Mouse (Mus musculus) thymus, adult 2 months (tissue): ENCODE results near the gene Olfr773. TPM values are rescaled to one million over a fixed set of nuclear protein-coding genes. Genes with fewer than 3 reads are reported as not detected.
"Not testable (repeated sequence)": the region's sequence is repeated elsewhere in the genome, so short reads cannot be mapped to it uniquely, and the experiment has no call there.

ENCODE experiments used
- DNase-seq: peaks from one replicate; pipeline ENCODE4 v3.0.0; 2021
- H3K27ac ChIP-seq: fragments of 200-500 bp; 2 replicates; pipeline ENCODE4 v1.5.1; 2012; ENCODE audit warnings: low read length, control low read depth; ENCODE audit not compliant: control insufficient read depth, insufficient read depth
- H3K27me3 ChIP-seq: fragments of 200-500 bp; 2 replicates; pipeline ENCODE4 v1.6.1; 2012; ENCODE audit warnings: mild to moderate bottlenecking, low read length, moderate library complexity, mixed read lengths; ENCODE audit not compliant: control insufficient read depth, insufficient read depth
- H3K36me3 ChIP-seq: fragments of 200-500 bp; 2 replicates; pipeline ENCODE4 v1.6.1; 2012; ENCODE audit warnings: mild to moderate bottlenecking, low read length, moderate library complexity; ENCODE audit not compliant: control insufficient read depth, insufficient read depth
- H3K4me1 ChIP-seq: fragments of 200-500 bp; replicated peaks from 2 replicates; pipeline ENCODE4 v1.6.1; 2012; ENCODE audit warnings: low read length; ENCODE audit not compliant: control insufficient read depth, insufficient read depth
- H3K4me3 ChIP-seq: fragments of 200-500 bp; 2 replicates; pipeline ENCODE4 v1.5.1; 2012; ENCODE audit warnings: mild to moderate bottlenecking, low read length, control low read depth, moderate library complexity; ENCODE audit not compliant: control insufficient read depth, insufficient read depth
- CTCF ChIP-seq: fragments of 200-500 bp; IDR thresholded peaks from 2 replicates; pipeline ENCODE4 v1.5.1; 2012; ENCODE audit warnings: mild to moderate bottlenecking, control low read depth, low read length, moderate library complexity, borderline replicate concordance; ENCODE audit not compliant: control insufficient read depth, poor library complexity, insufficient read depth; ENCODE audit errors: extremely low read depth
- POLR2A ChIP-seq: fragments of 200-500 bp; IDR thresholded peaks from 2 replicates; pipeline ENCODE4 v1.6.1; 2012; ENCODE audit warnings: mild to moderate bottlenecking, low read length, control low read depth, moderate library complexity; ENCODE audit not compliant: control insufficient read depth, poor library complexity, insufficient read depth; ENCODE audit errors: extremely low read depth
- WGBS: fragments of 180-500 bp; shearing (Covaris S2); methylation state at CpG from one replicate; pipeline ENCODE4 v1.1.7; 2018; 5-methylcytosine and 5-hydroxymethylcytosine counted together
- polyA plus RNA-seq: library from polyadenylated mRNA; depleted of rRNA; stranded (reverse); fragments of >200 nt; gene quantifications from 2 replicates; pipeline ENCODE4 v1.2.3, GENCODE M21; 2012; rRNA removed

Gene Olfr773
- polyA plus RNA-seq = not detected in 2 replicates

- H3K36me3 ChIP-seq, H3K27ac ChIP-seq, DNase-seq, H3K27me3 ChIP-seq, H3K4me1 ChIP-seq, H3K4me3 ChIP-seq: not testable (repeated sequence)
These were observed at the start of gene Olfr773 for GRCm38 (mm10) chr10:129187319-129187718. TSS of gene Olfr773 (minus strand) at chr10:129187419.

- Histone ChIP-seq H3K27ac (no peak within 1 kb of the TSS), H3K4me1 (no peaks in the 10 kb centered on the region)
- no peak for TF ChIP-seq CTCF
- no peak for TF ChIP-seq POLR2A
These were observed 48.7 kb upstream of the Olfr773 start, which contains the start of gene Olfr774 for GRCm38 (mm10) chr10:129235904-129236303. TSS of gene Olfr774 (plus strand) at chr10:129236204.

GRCm38 (mm10) chr10:129230737-129231136 lies 43.5 kb upstream of the Olfr773 start:
- Histone ChIP-seq H3K4me3 (no peak overlapping the region), H3K36me3 (no peaks in the 10 kb centered on the region)
- WGBS = 95% methylated on average over 1 of the region's 1 CpGs

More at GRCm38 (mm10) chr10:129235904-129236303, 48.7 kb upstream of the Olfr773 start, which contains the start of gene Olfr774:
- no peak for DNase-seq
- WGBS = 83% methylated on average over 2 of the region's 2 CpGs
- Histone ChIP-seq H3K27me3 (no peaks in the 10 kb centered on the region), H3K36me3 (no peaks in the 10 kb centered on the region), H3K4me3 (no peak within 1 kb of the TSS)

GRCm38 (mm10) chr10:129177821-129178220 lies 9.4 kb downstream of the Olfr773 start, which contains the start of gene Olfr772:
TSS of gene Olfr772 (minus strand) at chr10:129177921.
- H3K4me3 ChIP-seq, H3K27me3 ChIP-seq, H3K36me3 ChIP-seq, DNase-seq, H3K27ac ChIP-seq, H3K4me1 ChIP-seq: not testable (repeated sequence)
- 89% methylated on average over 3 of the region's 4 CpGs for WGBS

More at GRCm38 (mm10) chr10:129230737-129231136, 43.5 kb upstream of the Olfr773 start:
- TF ChIP-seq POLR2A (no peak), CTCF (no peak)
- H3K4me1 ChIP-seq = no peaks in the 10 kb centered on the region
- H3K27me3 ChIP-seq = no peaks in the 10 kb centered on the region
- DNase-seq = no peak
- H3K27ac ChIP-seq = no peak overlapping the region

- Histone ChIP-seq H3K4me3 (no peak within 1 kb of the TSS), H3K27me3 (no peaks in the 10 kb centered on the region), H3K27ac (no peak within 1 kb of the TSS), H3K4me1 (no peaks in the 10 kb centered on the region), H3K36me3 (no peaks in the 10 kb centered on the region)
- no peak for DNase-seq
- TF ChIP-seq CTCF (no peak), POLR2A (no peak)
- WGBS = 90% methylated on average over 1 of the region's 1 CpGs
These were observed 22.6 kb downstream of the Olfr773 start, which contains the start of gene Olfr771 for GRCm38 (mm10) chr10:129164651-129165050. TSS of gene Olfr771 (minus strand) at chr10:129164751.

GRCm38 (mm10) chr10:129138898-129139297 lies 48.3 kb downstream of the Olfr773 start, which contains the start of gene Olfr770:
TSS of gene Olfr770 (minus strand) at chr10:129138998.
- no peak for DNase-seq
- no peaks in the 10 kb centered on the region for H3K27me3 ChIP-seq
- no peak within 1 kb of the TSS for H3K27ac ChIP-seq
- no peaks in the 10 kb centered on the region for H3K4me1 ChIP-seq
- TF ChIP-seq CTCF (no peak), POLR2A (no peak)
- no peaks in the 10 kb centered on the region for H3K36me3 ChIP-seq
- WGBS = 92% methylated on average over 2 of the region's 2 CpGs
- no peak within 1 kb of the TSS for H3K4me3 ChIP-seq

Other genes starting within 250 kb of the Olfr773 start
- 0.28 and 1.6 TPM in 2 replicates for gene Mettl7b, start 226.4 kb downstream of the Olfr773 start, polyA plus RNA-seq
- not detected in 2 replicates for gene Olfr9, start 198.0 kb downstream of the Olfr773 start, polyA plus RNA-seq
- gene Olfr763, start 176.6 kb downstream of the Olfr773 start, polyA plus RNA-seq = not detected in 2 replicates
- not detected in 2 replicates for gene Olfr764-ps1, start 147.5 kb downstream of the Olfr773 start, polyA plus RNA-seq
- gene Olfr765, start 137.4 kb downstream of the Olfr773 start, polyA plus RNA-seq = not detected in 2 replicates
- not detected in 2 replicates for gene Olfr766-ps1, start 118.4 kb downstream of the Olfr773 start, polyA plus RNA-seq
- gene Olfr767, start 104.5 kb downstream of the Olfr773 start, polyA plus RNA-seq = not detected in 2 replicates
- gene Olfr768, start 88.0 kb downstream of the Olfr773 start, polyA plus RNA-seq = not detected in 2 replicates
- gene Olfr769, start 69.6 kb downstream of the Olfr773 start, polyA plus RNA-seq = not detected in 2 replicates
- not detected in 2 replicates for gene Olfr770, start 48.4 kb downstream of the Olfr773 start, polyA plus RNA-seq
- not detected in 2 replicates for gene Olfr771, start 22.7 kb downstream of the Olfr773 start, polyA plus RNA-seq
- gene Olfr772, start 9.5 kb downstream of the Olfr773 start, polyA plus RNA-seq = not detected in 2 replicates
- not detected in 2 replicates for gene Olfr774, start 48.8 kb upstream of the Olfr773 start, polyA plus RNA-seq
- not detected in 2 replicates for gene Olfr775, start 61.0 kb upstream of the Olfr773 start, polyA plus RNA-seq
- not detected in 2 replicates for gene Olfr776, start 71.7 kb upstream of the Olfr773 start, polyA plus RNA-seq
- gene Olfr777, start 84.1 kb upstream of the Olfr773 start, polyA plus RNA-seq = not detected in 2 replicates
- gene Olfr780, start 130.7 kb upstream of the Olfr773 start, polyA plus RNA-seq = not detected in 2 replicates
- not detected in 2 replicates for gene Olfr781, start 141.4 kb upstream of the Olfr773 start, polyA plus RNA-seq
- gene Olfr782, start 161.4 kb upstream of the Olfr773 start, polyA plus RNA-seq = not detected in 2 replicates
- gene Olfr784, start 196.7 kb upstream of the Olfr773 start, polyA plus RNA-seq = 0.04 and 0.09 TPM in 2 replicates
- not detected in 2 replicates for gene Olfr785, start 218.0 kb upstream of the Olfr773 start, polyA plus RNA-seq
- gene Olfr786, start 239.9 kb upstream of the Olfr773 start, polyA plus RNA-seq = not detected in 2 replicates